Mouse (Mus musculus) hindbrain, embryonic 15.5 days (tissue): Measurements from ENCODE around the gene Baiap2l2. TPM values are rescaled to one million over a fixed set of nuclear protein-coding genes. Genes with fewer than 3 reads are reported as not detected.

Experiments used
- ATAC-seq: fragments of 200-750 bp; cut with Nextera tagmentation; 2 replicates; pipeline ENCODE4 v1.8.0; 2017; ENCODE audit warnings: low read depth, moderate number of reproducible peaks, moderate TSS enrichment; ENCODE audit not compliant: low FRiP score
- H3K27ac ChIP-seq: fragments of 300-500 bp; sonication (generic); replicated peaks from 2 replicates; pipeline ENCODE4 v1.5.1; 2015; ENCODE audit warnings: mild to moderate bottlenecking, inconsistent platforms
- H3K27me3 ChIP-seq: fragments of 300-500 bp; sonication (generic); 2 replicates; pipeline ENCODE4 v1.6.1; 2015; ENCODE audit warnings: control low read depth, inconsistent platforms
- H3K36me3 ChIP-seq: fragments of 300-500 bp; sonication (generic); 2 replicates; pipeline ENCODE4 v1.6.1; 2015; ENCODE audit warnings: control low read depth, inconsistent platforms
- H3K4me1 ChIP-seq: fragments of 300-500 bp; sonication (generic); replicated peaks from 2 replicates; pipeline ENCODE4 v1.6.1; 2015; ENCODE audit warnings: control low read depth, inconsistent platforms
- H3K4me2 ChIP-seq: fragments of 300-500 bp; sonication (generic); 2 replicates; pipeline ENCODE4 v1.6.1; 2015; ENCODE audit warnings: moderate library complexity, mild to moderate bottlenecking, inconsistent platforms
- H3K4me3 ChIP-seq: fragments of 300-500 bp; sonication (generic); 2 replicates; pipeline ENCODE4 v1.5.1; 2015; ENCODE audit warnings: mild to moderate bottlenecking, inconsistent platforms
- H3K9ac ChIP-seq: fragments of 300-500 bp; sonication (generic); 2 replicates; pipeline ENCODE4 v1.6.1; 2015; ENCODE audit warnings: inconsistent platforms
- H3K9me3 ChIP-seq: fragments of 300-500 bp; sonication (generic); 2 replicates; pipeline ENCODE4 v1.6.1; 2016; ENCODE audit warnings: control low read depth, inconsistent platforms
- WGBS: fragments of 180-500 bp; shearing (Covaris S2); methylation state at CpG from one replicate; pipeline ENCODE4 v1.1.7; 2015; 5-methylcytosine and 5-hydroxymethylcytosine counted together
- polyA plus RNA-seq: library from polyadenylated mRNA; unstranded; fragments of >200 nt; fragmentation: Nextera tagmentation; extraction: Ambion mirVana; gene quantifications from 2 replicates; pipeline ENCODE4 v1.2.1, GENCODE M21; 2015

Baiap2l2 gene
- polyA plus RNA-seq, 1 experiment from 2014 or later = 4.0 TPM

DNA sequence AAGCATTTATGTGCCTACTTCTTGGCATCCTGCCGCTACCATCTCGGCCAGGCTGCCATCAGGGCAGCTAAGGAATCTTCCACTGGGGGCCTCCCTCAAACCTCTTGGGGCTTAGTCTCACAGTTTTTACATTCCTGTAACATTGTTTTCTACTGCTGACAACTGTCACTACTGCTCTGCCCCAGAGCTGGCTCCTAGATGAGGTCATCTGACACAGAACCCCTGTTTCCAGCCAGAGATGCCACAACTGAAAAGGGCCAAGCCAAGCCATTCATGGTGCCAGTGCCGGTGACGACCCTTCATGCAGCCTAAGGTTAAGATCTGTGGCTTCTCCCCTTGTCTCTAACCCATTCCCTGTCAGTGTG lies 38.4 kb upstream of the Baiap2l2 start:
- peaks cover 30% of the 10 kb centered on the region for H3K4me1 ChIP-seq
- WGBS = 77% methylated on average over 4 of the region's 4 CpGs
- no peaks in the 10 kb centered on the region for H3K9me3 ChIP-seq
- no peak overlapping the region for H3K4me3 ChIP-seq
- H3K27ac ChIP-seq = peak overlapping the region; percentile 29; the same call in 1 of the 2 replicates
- no peak for ATAC-seq
- no peak overlapping the region for H3K4me2 ChIP-seq
- no peaks in the 10 kb centered on the region for H3K27me3 ChIP-seq
- no peak overlapping the region for H3K9ac ChIP-seq
- no peaks in the 10 kb centered on the region for H3K36me3 ChIP-seq

DNA sequence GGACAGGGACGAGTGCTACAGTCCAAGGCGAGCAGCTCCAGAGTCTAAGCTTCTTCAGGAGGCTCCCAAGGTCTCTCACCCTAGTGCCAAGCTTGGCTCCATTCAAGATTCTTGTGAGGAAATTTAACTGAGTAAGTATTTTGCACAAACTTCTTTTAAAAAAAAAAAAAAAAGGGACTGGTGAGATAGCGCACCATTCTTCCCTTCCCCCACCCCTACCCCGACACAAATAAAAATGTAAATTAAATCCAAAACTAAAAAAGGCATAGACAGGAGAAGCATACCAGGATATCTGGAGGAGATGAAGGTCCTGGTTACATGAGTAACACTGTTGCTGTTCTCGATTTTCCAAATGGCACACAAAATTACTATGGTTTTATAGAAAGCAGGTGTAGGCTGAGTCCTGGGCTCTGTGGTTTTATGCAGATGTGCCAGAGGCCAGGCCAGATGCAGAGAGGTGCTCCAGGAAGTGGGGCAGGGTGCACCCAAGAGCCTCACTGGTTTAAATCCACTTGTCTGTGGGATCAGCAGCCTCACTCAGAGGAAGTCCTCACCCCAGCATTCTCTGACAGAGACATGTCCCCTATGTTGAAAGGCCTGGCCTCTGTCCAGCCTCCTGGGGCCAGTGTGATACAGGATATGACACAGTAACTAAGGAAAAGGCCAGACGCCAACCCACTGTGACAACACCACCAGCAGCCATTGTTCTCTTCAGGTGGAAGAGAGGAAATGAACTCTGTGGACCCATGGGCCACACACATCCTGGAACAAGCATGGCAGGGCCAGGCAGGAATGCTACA lies 37.9 kb upstream of the Baiap2l2 start:
- no peaks in the 10 kb centered on the region for H3K36me3 ChIP-seq
- H3K9ac ChIP-seq = no peak overlapping the region
- no peak for ATAC-seq
- H3K4me2 ChIP-seq = no peak overlapping the region
- H3K4me1 ChIP-seq = peaks cover 30% of the 10 kb centered on the region
- no peaks in the 10 kb centered on the region for H3K9me3 ChIP-seq
- WGBS = 78% methylated on average over 6 of the region's 6 CpGs
- H3K4me3 ChIP-seq = no peak overlapping the region
- H3K27ac ChIP-seq = peak overlapping the region; percentile 29; the same call in 1 of the 2 replicates
- H3K27me3 ChIP-seq = no peaks in the 10 kb centered on the region

DNA sequence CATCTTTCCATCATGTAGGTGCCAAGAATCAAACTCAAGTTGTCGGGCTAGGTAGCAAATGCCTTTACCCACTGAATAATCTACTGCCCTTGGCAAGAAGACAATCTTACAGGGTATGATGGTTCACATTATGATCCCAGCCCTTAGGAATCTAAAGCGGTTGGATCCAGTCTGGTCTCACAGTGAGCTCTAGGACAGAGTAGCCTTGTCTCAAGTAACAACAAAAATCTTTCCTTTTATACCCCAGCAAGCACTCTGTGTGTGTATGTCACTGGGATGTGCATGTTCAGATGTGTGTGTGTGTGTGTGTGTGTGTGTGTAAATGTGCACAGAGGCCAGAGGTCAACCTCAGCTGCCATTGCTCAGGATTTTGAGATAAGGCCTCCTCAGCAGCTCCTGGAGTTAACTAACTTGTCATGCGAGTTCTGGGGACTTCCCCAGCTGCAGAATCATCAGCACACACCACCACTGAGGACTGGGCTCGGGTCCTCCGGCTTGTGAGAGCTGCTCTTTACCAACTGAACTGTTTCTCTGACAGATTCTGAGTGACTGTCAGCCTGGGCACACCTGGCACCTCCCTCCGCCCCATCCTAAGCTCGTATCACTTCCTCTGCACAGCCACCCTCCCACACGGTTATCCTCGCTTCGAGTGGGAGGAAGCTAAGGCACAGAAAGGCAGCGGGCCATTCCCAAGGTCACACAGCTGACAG lies 37.1 kb upstream of the Baiap2l2 start:
- WGBS = 89% methylated on average over 11 of the region's 11 CpGs
- Histone ChIP-seq H3K4me3 (no peak overlapping the region), H3K9ac (no peak overlapping the region), H3K36me3 (no peaks in the 10 kb centered on the region), H3K4me1 (peaks cover 28% of the 10 kb centered on the region), H3K9me3 (no peaks in the 10 kb centered on the region), H3K27me3 (no peaks in the 10 kb centered on the region), H3K27ac (no peak overlapping the region), H3K4me2 (no peak overlapping the region)
- ATAC-seq = no peak

DNA sequence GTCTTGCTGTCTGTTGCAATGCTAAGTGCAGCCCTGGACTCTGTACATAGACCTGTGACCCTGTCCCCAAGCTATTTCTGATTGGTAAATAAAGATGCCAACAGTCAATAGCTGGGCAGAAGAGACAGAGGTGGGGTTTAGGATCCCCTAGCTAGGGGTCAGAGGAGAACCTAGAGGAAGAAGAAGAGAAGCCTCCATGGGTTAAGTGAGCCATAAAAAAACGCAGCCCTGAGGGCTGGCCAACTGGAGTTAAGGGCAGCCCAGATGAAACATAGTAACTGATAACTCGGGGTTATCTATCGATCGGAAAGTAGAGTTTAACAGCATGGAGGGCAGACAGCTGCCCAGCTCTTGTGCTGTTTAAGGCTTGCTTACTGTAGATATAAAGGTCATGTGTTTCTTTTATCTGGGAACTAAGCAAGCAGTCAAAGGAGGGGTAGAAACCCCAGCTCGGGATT lies 36.4 kb upstream of the Baiap2l2 start:
- H3K4me1 ChIP-seq = peaks cover 21% of the 10 kb centered on the region
- WGBS = 87% methylated on average over 5 of the region's 5 CpGs
- no peak overlapping the region for H3K9ac ChIP-seq
- H3K4me2 ChIP-seq = no peak overlapping the region
- no peaks in the 10 kb centered on the region for H3K27me3 ChIP-seq
- ATAC-seq = no peak
- no peaks in the 10 kb centered on the region for H3K9me3 ChIP-seq
- no peak overlapping the region for H3K4me3 ChIP-seq
- no peaks in the 10 kb centered on the region for H3K36me3 ChIP-seq
- H3K27ac ChIP-seq = no peak overlapping the region

DNA sequence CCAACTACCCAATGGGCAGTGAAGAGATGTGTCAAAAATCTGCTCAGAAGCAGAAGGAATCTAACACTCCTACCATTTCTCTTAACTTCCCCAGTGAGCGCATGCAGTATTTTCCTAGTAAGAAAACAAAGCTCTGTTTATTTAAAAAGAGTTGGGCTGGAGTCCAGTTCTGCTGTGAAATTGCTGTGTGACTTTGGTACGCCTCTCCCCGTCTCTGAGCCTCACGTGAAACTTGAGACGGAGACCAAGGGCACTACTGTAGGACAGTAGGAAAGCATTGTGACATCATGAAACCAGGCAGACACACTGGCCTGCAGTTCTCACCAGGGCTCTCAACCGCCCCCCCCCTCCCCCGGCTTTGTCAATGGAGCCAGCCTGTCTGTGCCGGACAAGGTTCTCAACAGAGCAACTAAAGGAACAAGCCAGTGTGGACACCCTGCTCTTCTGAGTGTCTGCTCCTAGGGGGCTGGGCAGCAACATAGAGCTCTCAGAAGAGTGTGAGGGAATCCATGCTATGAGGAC lies 28.6 kb upstream of the Baiap2l2 start:
- Histone ChIP-seq H3K36me3 (no peaks in the 10 kb centered on the region; the same call in 1 of the 2 replicates), H3K9ac (no peak overlapping the region), H3K27ac (no peak overlapping the region), H3K9me3 (no peaks in the 10 kb centered on the region), H3K4me1 (no peaks in the 10 kb centered on the region), H3K4me3 (no peak overlapping the region), H3K4me2 (no peak overlapping the region), H3K27me3 (no peaks in the 10 kb centered on the region)
- 71% methylated on average over 8 of the region's 8 CpGs for WGBS
- ATAC-seq = no peak

DNA sequence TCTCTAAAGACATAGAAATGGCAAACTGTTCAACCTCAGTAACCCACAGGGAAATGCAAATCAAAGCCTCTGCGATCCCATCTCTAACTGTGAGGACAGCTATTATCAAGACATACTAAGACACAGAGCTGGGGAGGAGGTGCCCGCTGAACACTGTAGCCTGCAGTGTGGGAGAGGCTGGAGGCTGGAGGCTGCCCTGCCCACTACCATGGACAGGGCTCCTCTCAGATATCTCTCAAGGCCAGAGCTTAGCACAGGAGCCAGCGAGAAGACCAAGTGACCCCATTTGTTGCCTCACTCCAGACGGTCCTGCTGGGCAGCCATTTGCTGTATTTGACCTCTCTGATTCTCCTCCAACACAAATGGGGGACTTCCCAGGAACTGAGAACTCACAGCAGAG lies 22.5 kb upstream of the Baiap2l2 start:
- Histone ChIP-seq H3K9ac (no peak overlapping the region), H3K9me3 (no peaks in the 10 kb centered on the region), H3K36me3 (no peaks in the 10 kb centered on the region; the same call in 1 of the 2 replicates), H3K4me1 (no peaks in the 10 kb centered on the region), H3K27me3 (no peaks in the 10 kb centered on the region), H3K4me3 (no peak overlapping the region), H3K4me2 (no peak overlapping the region), H3K27ac (no peak overlapping the region)
- ATAC-seq = no peak
- WGBS = 74% methylated on average over 4 of the region's 4 CpGs

DNA sequence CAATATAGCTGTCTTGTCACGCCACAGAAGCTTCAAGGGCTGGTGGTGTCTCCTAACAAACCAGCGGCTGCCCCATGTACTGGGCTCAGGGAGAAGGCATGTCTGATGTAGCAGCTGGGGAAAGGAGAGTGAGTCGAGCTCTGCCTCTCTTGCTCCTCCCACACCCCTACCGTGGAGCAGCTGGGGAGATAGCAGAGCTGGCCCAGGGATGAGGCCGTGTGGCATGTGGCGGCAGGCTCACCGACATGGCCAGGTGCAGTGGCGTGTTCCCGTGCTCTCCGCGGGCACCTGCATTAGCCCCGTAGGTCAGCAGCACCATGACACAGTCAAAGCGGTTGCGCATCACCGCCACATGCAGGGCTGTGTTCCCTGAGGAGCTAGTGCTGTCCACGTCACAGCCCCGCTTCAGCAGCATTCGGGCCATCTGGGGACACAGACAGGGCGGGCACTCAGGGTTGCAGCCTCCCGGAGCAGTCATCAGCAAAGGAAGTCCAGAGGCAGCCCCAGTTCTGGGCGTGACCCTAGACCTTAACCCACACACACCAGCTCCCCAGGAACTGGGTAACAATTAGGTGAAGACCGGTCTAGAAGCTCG lies 20.8 kb upstream of the Baiap2l2 start:
- H3K4me1 ChIP-seq = no peaks in the 10 kb centered on the region
- no peak overlapping the region for H3K4me2 ChIP-seq
- no peak overlapping the region for H3K9ac ChIP-seq
- no peaks in the 10 kb centered on the region for H3K27me3 ChIP-seq
- 74% methylated on average over 23 of the region's 23 CpGs for WGBS
- no peak overlapping the region for H3K4me3 ChIP-seq
- no peaks in the 10 kb centered on the region; the same call in 1 of the 2 replicates for H3K36me3 ChIP-seq
- H3K27ac ChIP-seq = no peak overlapping the region
- no peaks in the 10 kb centered on the region for H3K9me3 ChIP-seq
- no peak for ATAC-seq

DNA sequence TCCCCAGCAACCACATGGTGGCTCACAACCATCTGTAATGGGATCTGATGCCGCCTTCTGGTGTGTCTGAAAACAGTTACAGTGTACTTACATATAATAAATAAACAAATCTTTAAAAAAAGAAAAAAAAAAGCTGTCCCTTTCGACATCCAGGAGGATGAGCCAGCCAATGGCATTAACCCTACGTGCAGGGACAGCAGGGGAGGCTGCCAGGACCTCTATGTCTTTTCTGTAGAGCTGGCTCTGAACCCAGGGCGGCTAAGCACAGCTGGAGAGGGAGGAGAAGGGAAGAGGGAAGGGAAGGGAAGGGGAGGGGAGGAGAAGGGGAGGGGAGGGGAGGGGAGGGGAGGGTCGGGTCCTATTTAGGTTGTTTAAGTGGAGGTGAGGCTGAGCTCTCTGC lies 19.5 kb upstream of the Baiap2l2 start:
- no peaks in the 10 kb centered on the region for H3K4me1 ChIP-seq
- no peak overlapping the region for H3K9ac ChIP-seq
- no peaks in the 10 kb centered on the region for H3K9me3 ChIP-seq
- no peak overlapping the region for H3K27ac ChIP-seq
- H3K36me3 ChIP-seq = no peaks in the 10 kb centered on the region
- no peak overlapping the region for H3K4me3 ChIP-seq
- no peak overlapping the region for H3K4me2 ChIP-seq
- 55% methylated on average over 5 of the region's 5 CpGs for WGBS
- no peak for ATAC-seq
- no peaks in the 10 kb centered on the region for H3K27me3 ChIP-seq

DNA sequence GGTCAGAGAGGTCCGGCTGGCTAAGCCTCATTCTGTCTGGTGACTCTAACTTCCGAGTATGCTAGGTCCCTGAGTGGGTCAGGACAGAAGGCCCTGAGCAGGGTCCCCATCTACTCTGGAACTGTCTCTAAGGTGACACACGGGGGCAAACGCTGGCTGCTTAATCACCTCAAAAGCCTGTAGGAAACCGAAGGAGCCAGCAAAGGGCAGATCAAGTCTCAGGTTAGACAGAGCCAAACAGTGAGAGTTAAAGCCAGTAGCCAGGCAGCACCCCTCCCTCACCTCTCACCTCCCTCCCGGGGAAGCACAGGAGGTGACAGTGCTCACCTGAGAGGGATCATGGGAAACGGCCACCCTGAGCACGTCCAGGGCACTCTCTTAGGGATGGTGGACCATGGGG lies 18.4 kb upstream of the Baiap2l2 start:
- Histone ChIP-seq H3K4me2 (no peak overlapping the region), H3K36me3 (no peaks in the 10 kb centered on the region), H3K4me3 (no peak overlapping the region), H3K27ac (no peak overlapping the region), H3K9ac (no peak overlapping the region), H3K9me3 (no peaks in the 10 kb centered on the region), H3K4me1 (no peaks in the 10 kb centered on the region), H3K27me3 (no peaks in the 10 kb centered on the region)
- ATAC-seq = no peak
- WGBS = 89% methylated on average over 8 of the region's 8 CpGs

DNA sequence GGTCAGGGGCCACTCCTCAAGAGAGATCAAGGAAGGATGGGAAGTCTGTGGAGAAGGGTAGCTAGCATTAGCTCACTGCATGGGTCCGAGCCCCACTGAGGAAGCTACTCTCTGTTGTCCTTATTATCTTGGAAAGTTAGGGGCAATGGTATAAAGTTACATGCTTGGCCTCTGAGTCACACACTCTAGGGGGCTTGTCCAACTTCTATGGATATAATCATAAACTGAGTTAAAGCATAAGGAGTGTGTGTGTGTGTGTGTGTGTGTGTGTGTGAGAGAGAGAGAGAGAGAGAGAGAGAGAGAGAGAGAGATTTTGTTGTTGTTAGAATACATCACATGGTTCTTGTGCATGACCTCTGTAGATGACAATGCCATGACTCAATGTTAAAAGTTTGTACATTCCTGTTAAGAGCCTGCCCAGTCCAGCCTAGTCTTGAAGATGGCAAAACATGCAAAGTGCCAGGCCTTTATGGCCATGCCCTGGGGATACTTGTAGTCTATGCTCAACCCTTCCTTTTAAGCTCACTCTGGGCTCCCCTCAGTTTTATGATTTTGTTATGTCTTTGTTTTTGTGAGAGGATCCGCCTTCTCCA lies 14.3 kb upstream of the Baiap2l2 start:
- Histone ChIP-seq H3K4me1 (no peaks in the 10 kb centered on the region), H3K4me2 (no peak overlapping the region), H3K27ac (no peak overlapping the region), H3K9ac (no peak overlapping the region), H3K27me3 (no peaks in the 10 kb centered on the region), H3K9me3 (no peaks in the 10 kb centered on the region), H3K36me3 (no peaks in the 10 kb centered on the region), H3K4me3 (no peak overlapping the region)
- 81% methylated on average over 2 of the region's 2 CpGs for WGBS
- ATAC-seq = no peak

DNA sequence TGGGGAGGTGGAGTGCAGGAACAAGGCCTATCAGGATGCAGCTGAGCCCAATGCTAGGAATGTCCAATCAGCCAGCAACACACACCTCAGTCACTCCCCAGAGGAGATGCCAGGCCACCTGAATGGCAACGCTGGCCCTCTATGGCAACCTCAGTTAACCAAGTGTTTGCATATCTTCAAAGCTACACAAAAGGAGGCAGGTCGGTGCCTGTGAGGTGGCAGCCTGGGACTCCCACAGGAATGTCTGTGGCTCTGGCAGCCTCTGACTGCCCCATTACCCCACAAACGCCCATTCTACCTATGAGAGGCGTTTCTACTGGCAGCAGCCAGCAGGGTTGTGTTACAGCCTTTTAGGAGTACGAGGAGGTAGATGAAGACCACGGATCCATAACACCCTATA lies 13.2 kb upstream of the Baiap2l2 start:
- 86% methylated on average over 6 of the region's 6 CpGs for WGBS
- H3K4me1 ChIP-seq = no peaks in the 10 kb centered on the region
- ATAC-seq = no peak

DNA sequence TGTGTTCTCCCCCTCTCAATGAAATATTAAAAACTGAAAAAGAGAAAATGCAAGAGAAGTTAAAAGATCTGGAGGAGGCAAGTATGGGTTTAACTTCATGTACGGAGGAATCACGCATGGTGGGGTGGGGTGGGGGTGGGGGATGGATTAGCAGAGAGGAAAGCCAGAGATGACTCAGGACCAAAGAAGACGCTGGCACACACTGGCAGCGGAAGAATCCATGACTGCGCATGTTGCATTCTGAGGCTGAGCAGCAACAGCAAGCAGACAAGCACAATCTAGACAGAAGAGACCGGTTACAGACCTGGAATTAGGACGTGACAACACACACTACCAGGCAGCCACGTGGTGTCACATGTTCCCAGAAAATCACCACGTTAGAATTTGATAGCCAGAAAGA lies 7.4 kb upstream of the Baiap2l2 start:
- H3K27me3 ChIP-seq = no peaks in the 10 kb centered on the region
- H3K27ac ChIP-seq = no peak overlapping the region
- WGBS = 90% methylated on average over 9 of the region's 9 CpGs
- ATAC-seq = no peak
- H3K4me2 ChIP-seq = no peak overlapping the region
- H3K4me1 ChIP-seq = no peaks in the 10 kb centered on the region
- H3K9me3 ChIP-seq = no peaks in the 10 kb centered on the region
- H3K36me3 ChIP-seq = no peaks in the 10 kb centered on the region
- no peak overlapping the region for H3K4me3 ChIP-seq
- no peak overlapping the region for H3K9ac ChIP-seq

More for the DNA sequence above, 13.2 kb upstream of the Baiap2l2 start:
- no peak overlapping the region for H3K9ac ChIP-seq
- no peak overlapping the region for H3K4me3 ChIP-seq
- no peaks in the 10 kb centered on the region for H3K36me3 ChIP-seq
- no peak overlapping the region for H3K27ac ChIP-seq
- H3K9me3 ChIP-seq = no peaks in the 10 kb centered on the region
- H3K27me3 ChIP-seq = no peaks in the 10 kb centered on the region
- no peak overlapping the region for H3K4me2 ChIP-seq
